Mouse (Mus musculus) heart, adult 11 months (tissue): ENCODE measurements around the gene Stat6.
A peak's percentile ranks its signal among the peaks of the same experiment; 100 is the strongest.

Experiments used
- DNase-seq: peaks from one replicate; pipeline ENCODE4 v3.0.0; 2022

Gene Stat6

GRCm38 (mm10) chr10:127642772-127643552, at the start of gene Stat6:
Stat6 (plus strand) TSS chr10:127642986.
- peak; percentile 99 for DNase-seq

- DNase-seq, result peak; percentile 97
Measured at GRCm38 (mm10) chr10:127594405-127594804, 48.4 kb upstream of the Stat6 start.

- peak; percentile 93 for DNase-seq
Measured at GRCm38 (mm10) chr10:127594930-127595715, 47.7 kb upstream of the Stat6 start.

- peak; percentile 98 for DNase-seq
Measured at GRCm38 (mm10) chr10:127596321-127596941, 46.4 kb upstream of the Stat6 start.

GRCm38 (mm10) chr10:127597311-127597901, 45.4 kb upstream of the Stat6 start:
- peak; percentile 98 for DNase-seq

- DNase-seq, result peak; percentile 89
Measured at GRCm38 (mm10) chr10:127598607-127599006, 44.2 kb upstream of the Stat6 start.

- DNase-seq, result peak; percentile 92
Measured at GRCm38 (mm10) chr10:127599252-127599651, 43.5 kb upstream of the Stat6 start.

GRCm38 (mm10) chr10:127599779-127600541, 42.8 kb upstream of the Stat6 start:
- DNase-seq, result peak; percentile 99

- DNase-seq, result peak; percentile 91
Measured at GRCm38 (mm10) chr10:127602194-127602593, 40.6 kb upstream of the Stat6 start.

GRCm38 (mm10) chr10:127603437-127604371, 39.1 kb upstream of the Stat6 start:
- DNase-seq, result peak; percentile 94

- peak; percentile 98 for DNase-seq
Measured at GRCm38 (mm10) chr10:127604465-127605250, 38.1 kb upstream of the Stat6 start.

GRCm38 (mm10) chr10:127605251-127605547, 37.6 kb upstream of the Stat6 start:
- no peak for DNase-seq

- no peak for DNase-seq
Measured at GRCm38 (mm10) chr10:127605756-127606155, 37.0 kb upstream of the Stat6 start.

GRCm38 (mm10) chr10:127607059-127607458, 35.7 kb upstream of the Stat6 start:
- no peak for DNase-seq

GRCm38 (mm10) chr10:127609415-127610065, 33.2 kb upstream of the Stat6 start:
- peak; percentile 91 for DNase-seq

GRCm38 (mm10) chr10:127610066-127610415, 32.7 kb upstream of the Stat6 start:
- peak; percentile 90 for DNase-seq

GRCm38 (mm10) chr10:127612079-127612775, 30.6 kb upstream of the Stat6 start:
- no peak for DNase-seq

- peak; percentile 97 for DNase-seq
Measured at GRCm38 (mm10) chr10:127614236-127615033, 28.4 kb upstream of the Stat6 start.

- DNase-seq, result no peak
Measured at GRCm38 (mm10) chr10:127615034-127615374, 27.8 kb upstream of the Stat6 start.
